Mouse (Mus musculus) layer of hippocampus, postnatal 10 days (tissue): Measurements from ENCODE around the gene Stab2. TPM values are rescaled to one million over a fixed set of nuclear protein-coding genes. Genes with fewer than 3 reads are reported as not detected.

ENCODE experiments used
- DNase-seq, 2 experiments: peaks; one replicate each; pipeline ENCODE4 v3.0.0; 2021; ENCODE audit warnings: low spot score in 2 of 2
- long read RNA-seq: library from polyadenylated mRNA; stranded (forward); transcript quantifications from one replicate; pipeline ENCODE4 v2.0.0, GENCODE M21; 2023
- total RNA-seq, 2 experiments: library from RNA; stranded (reverse); gene quantifications; 2 replicates each; pipeline ENCODE4 v1.2.3; 2021

Stab2 gene
- total RNA-seq, result under 1 TPM; 0.47 to 0.55 TPM
- long read RNA-seq, partial matches to known transcripts, result 0 of 1 reads
- long read RNA-seq, other reads (novel, unspliced or antisense), result 1 of 1 reads

GRCm38 (mm10) chr10:87007385-87008214 lies at the start of gene Stab2:
Gene Stab2, minus strand, starts transcription at chr10:87008025.
- DNase-seq, result no peak

- no peak for DNase-seq
These were observed 43.9 kb upstream of the Stab2 start for GRCm38 (mm10) chr10:87051714-87052113.

GRCm38 (mm10) chr10:87049179-87049578 lies 41.4 kb upstream of the Stab2 start:
- no peak for DNase-seq

GRCm38 (mm10) chr10:87046931-87047468 lies 39.2 kb upstream of the Stab2 start:
- no peak for DNase-seq

- no peak for DNase-seq
These were observed 38.6 kb upstream of the Stab2 start for GRCm38 (mm10) chr10:87046469-87046868.

GRCm38 (mm10) chr10:87045273-87045672 lies 37.4 kb upstream of the Stab2 start:
- no peak for DNase-seq

- DNase-seq, result no peak
These were observed 33.4 kb upstream of the Stab2 start for GRCm38 (mm10) chr10:87041265-87041664.

GRCm38 (mm10) chr10:87039800-87040199 lies 32.0 kb upstream of the Stab2 start:
- no peak for DNase-seq

- DNase-seq, result no peak
These were observed 31.5 kb upstream of the Stab2 start for GRCm38 (mm10) chr10:87039340-87039739.

GRCm38 (mm10) chr10:87037062-87037461 lies 29.2 kb upstream of the Stab2 start:
- DNase-seq, result no peak

GRCm38 (mm10) chr10:87036271-87036703 lies 28.5 kb upstream of the Stab2 start:
- peak in 1 of 2 experiments; percentile 16 for DNase-seq

- peak in 1 of 2 experiments; percentile 23 for DNase-seq
These were observed 28.0 kb upstream of the Stab2 start for GRCm38 (mm10) chr10:87035866-87036265.

- DNase-seq, result no peak
These were observed 24.9 kb upstream of the Stab2 start for GRCm38 (mm10) chr10:87032768-87033167.

GRCm38 (mm10) chr10:87024884-87025283 lies 17.1 kb upstream of the Stab2 start:
- DNase-seq, result peak; percentile 92

GRCm38 (mm10) chr10:87020711-87021110 lies 12.9 kb upstream of the Stab2 start:
- DNase-seq, result peak; percentile 63 to 73

- DNase-seq, result no peak
These were observed 11.1 kb upstream of the Stab2 start for GRCm38 (mm10) chr10:87018876-87019275.

- DNase-seq, result no peak
These were observed 8.4 kb upstream of the Stab2 start for GRCm38 (mm10) chr10:87016151-87016692.

- no peak for DNase-seq
These were observed 7.6 kb upstream of the Stab2 start for GRCm38 (mm10) chr10:87015403-87015802.

- no peak for DNase-seq
These were observed 6.7 kb upstream of the Stab2 start for GRCm38 (mm10) chr10:87014391-87014965.

- DNase-seq, result no peak
These were observed 4.3 kb upstream of the Stab2 start for GRCm38 (mm10) chr10:87012087-87012486.

GRCm38 (mm10) chr10:87008215-87008499 lies 332 bp upstream of the Stab2 start:
- DNase-seq, result no peak
